Mouse (Mus musculus): ENCODE measurements at regions not wholly inside any gene's neighbourhood (a gene's known extent, or its start where the extent isn't known, plus 50 kb on each side); places are given as distances from the start of the nearest gene placed in this dataset.

- H3K36me3 ChIP-seq (replicated peaks; ENCODE audit: control insufficient read depth, insufficient read depth, low read depth, low read length): no peaks in the 10 kb centered on the region
- no peak overlapping the region for H3K27ac ChIP-seq (replicated peaks; ENCODE audit: low read depth, low read length)
- H3K9me3 ChIP-seq (replicated peaks; ENCODE audit: control insufficient read depth, low read length): no peaks in the 10 kb centered on the region
- no peaks in the 10 kb centered on the region for H3K4me1 ChIP-seq (ENCODE audit: control insufficient read depth, insufficient read depth, low read length)
- DNase-seq (ENCODE audit: low spot score) (no peak), ATAC-seq (replicated peaks; ENCODE audit: insufficient number of reproducible peaks, low FRiP score, low TSS enrichment, low read depth) (no peak)
- WGBS: 85% methylated on average over 2 of the region's 2 CpGs
- H3K4me3 ChIP-seq (ENCODE audit: low read depth, low read length): no peak overlapping the region
- H3K9ac ChIP-seq (replicated peaks; ENCODE audit: low read length): no peak overlapping the region
- H3K4me2 ChIP-seq (ENCODE audit: low read depth, low read length): no peak overlapping the region
- H3K27me3 ChIP-seq (ENCODE audit: control insufficient read depth, insufficient read depth, low read length): no peaks in the 10 kb centered on the region
Observed at GRCm38 (mm10) chr1:42098580-42098979, 597.0 kb upstream of the Pou3f3 start.

DNA sequence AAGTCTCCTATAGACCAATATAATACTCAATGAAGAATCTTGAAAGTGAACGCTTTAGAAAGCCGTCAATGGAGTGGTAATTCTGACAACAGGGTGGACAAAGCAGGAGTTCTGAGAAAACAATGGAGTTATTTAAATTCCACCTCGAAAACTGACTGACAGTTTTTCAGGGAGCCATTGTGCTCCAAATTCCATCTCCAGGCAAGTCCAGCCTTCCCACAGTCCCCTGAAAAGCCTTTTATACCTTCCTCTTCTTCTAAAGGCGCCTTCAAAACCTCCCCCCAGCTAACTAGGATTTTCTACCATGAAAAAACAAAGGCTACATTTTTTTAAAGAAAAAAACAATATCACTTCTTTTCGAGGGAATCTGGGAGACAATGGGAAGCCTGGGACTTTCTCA, 588.0 kb upstream of the Pou3f3 start:
- Histone ChIP-seq H3K4me1 (ENCODE audit: control insufficient read depth, insufficient read depth, low read length) (no peaks in the 10 kb centered on the region), H3K9ac (replicated peaks; ENCODE audit: low read length) (no peak overlapping the region), H3K9me3 (replicated peaks; ENCODE audit: control insufficient read depth, low read length) (no peaks in the 10 kb centered on the region), H3K36me3 (replicated peaks; ENCODE audit: control insufficient read depth, insufficient read depth, low read depth, low read length) (no peaks in the 10 kb centered on the region), H3K27me3 (ENCODE audit: control insufficient read depth, insufficient read depth, low read length) (no peaks in the 10 kb centered on the region), H3K4me3 (ENCODE audit: low read depth, low read length) (no peak overlapping the region), H3K4me2 (ENCODE audit: low read depth, low read length) (no peak overlapping the region), H3K27ac (replicated peaks; ENCODE audit: low read depth, low read length) (no peak overlapping the region)
- no peak for DNase-seq (ENCODE audit: low spot score)
- 25% methylated on average over 5 of the region's 5 CpGs for WGBS
- ATAC-seq (replicated peaks; ENCODE audit: insufficient number of reproducible peaks, low FRiP score, low TSS enrichment, low read depth): no peak

DNA sequence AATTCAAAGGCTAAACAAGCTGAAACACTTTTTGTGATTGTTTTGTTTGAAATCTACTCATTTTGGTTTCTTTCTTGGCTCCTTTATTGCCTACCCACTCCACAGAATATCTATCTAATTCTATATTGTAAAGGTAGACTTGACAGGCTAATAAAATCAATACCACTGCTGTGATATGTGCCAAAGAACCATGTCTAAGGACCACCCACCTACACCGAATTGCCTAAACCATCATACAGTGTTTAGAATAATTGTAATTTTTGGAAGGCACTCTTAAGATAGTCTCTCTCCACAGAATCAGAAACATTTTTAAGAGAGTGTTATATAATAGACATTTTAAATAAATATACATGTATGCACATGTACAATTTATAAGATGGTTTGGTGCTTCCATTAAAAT, 587.6 kb upstream of the Pou3f3 start:
- H3K4me3 ChIP-seq (ENCODE audit: low read depth, low read length): no peak overlapping the region
- H3K4me2 ChIP-seq (ENCODE audit: low read depth, low read length): no peak overlapping the region
- no peaks in the 10 kb centered on the region for H3K4me1 ChIP-seq (ENCODE audit: control insufficient read depth, insufficient read depth, low read length)
- H3K36me3 ChIP-seq (replicated peaks; ENCODE audit: control insufficient read depth, insufficient read depth, low read depth, low read length): no peaks in the 10 kb centered on the region
- no peak overlapping the region for H3K27ac ChIP-seq (replicated peaks; ENCODE audit: low read depth, low read length)
- no peaks in the 10 kb centered on the region for H3K27me3 ChIP-seq (ENCODE audit: control insufficient read depth, insufficient read depth, low read length)
- DNase-seq (ENCODE audit: low spot score) (no peak), ATAC-seq (replicated peaks; ENCODE audit: insufficient number of reproducible peaks, low FRiP score, low TSS enrichment, low read depth) (no peak)
- no peaks in the 10 kb centered on the region for H3K9me3 ChIP-seq (replicated peaks; ENCODE audit: control insufficient read depth, low read length)
- WGBS: 79% methylated on average over 1 of the region's 1 CpGs
- no peak overlapping the region for H3K9ac ChIP-seq (replicated peaks; ENCODE audit: low read length)

DNA sequence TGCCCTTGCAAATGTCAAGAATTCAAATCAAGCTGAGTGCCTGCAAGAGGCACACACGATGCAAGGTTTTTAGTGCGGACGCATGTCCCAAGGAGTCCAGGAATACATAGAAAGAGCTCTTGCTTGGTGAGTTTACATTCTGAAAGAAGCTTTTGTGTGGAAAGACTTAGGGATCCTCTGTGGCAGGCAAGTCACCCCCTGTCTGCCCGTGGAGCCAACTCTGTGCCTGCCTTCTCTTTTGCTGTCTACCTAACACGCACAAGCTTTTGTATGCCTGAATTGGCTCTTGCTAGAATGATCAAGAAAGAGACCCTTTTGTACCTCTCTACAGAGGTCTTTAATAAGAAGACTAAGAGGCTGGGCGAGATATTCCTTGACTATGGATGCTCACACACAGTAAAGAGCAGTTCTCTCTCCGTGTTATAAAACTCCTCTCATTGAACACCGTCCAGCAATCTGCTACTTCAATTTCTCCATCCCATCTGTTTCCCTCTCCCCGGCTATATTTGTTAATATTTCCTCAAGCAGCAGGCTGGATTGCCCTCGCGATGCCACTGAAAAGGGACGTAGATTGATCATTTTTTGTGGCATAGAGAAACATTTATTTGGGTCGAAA, 543.3 kb upstream of the Pou3f3 start:
- no peak for DNase-seq (ENCODE audit: low spot score)
- no peak overlapping the region for H3K4me3 ChIP-seq (ENCODE audit: low read depth, low read length)
- ATAC-seq (replicated peaks; ENCODE audit: insufficient number of reproducible peaks, low FRiP score, low TSS enrichment, low read depth): no peak
- WGBS: 75% methylated on average over 13 of the region's 13 CpGs
- H3K4me1 ChIP-seq (ENCODE audit: control insufficient read depth, insufficient read depth, low read length): no peaks in the 10 kb centered on the region
- H3K4me2 ChIP-seq (ENCODE audit: low read depth, low read length): no peak overlapping the region
- no peak overlapping the region for H3K27ac ChIP-seq (replicated peaks; ENCODE audit: low read depth, low read length)
- no peaks in the 10 kb centered on the region for H3K36me3 ChIP-seq (replicated peaks; ENCODE audit: control insufficient read depth, insufficient read depth, low read depth, low read length)
- no peak overlapping the region for H3K9ac ChIP-seq (replicated peaks; ENCODE audit: low read length)
- H3K9me3 ChIP-seq (replicated peaks; ENCODE audit: control insufficient read depth, low read length): no peaks in the 10 kb centered on the region
- no peaks in the 10 kb centered on the region for H3K27me3 ChIP-seq (ENCODE audit: control insufficient read depth, insufficient read depth, low read length)

DNA sequence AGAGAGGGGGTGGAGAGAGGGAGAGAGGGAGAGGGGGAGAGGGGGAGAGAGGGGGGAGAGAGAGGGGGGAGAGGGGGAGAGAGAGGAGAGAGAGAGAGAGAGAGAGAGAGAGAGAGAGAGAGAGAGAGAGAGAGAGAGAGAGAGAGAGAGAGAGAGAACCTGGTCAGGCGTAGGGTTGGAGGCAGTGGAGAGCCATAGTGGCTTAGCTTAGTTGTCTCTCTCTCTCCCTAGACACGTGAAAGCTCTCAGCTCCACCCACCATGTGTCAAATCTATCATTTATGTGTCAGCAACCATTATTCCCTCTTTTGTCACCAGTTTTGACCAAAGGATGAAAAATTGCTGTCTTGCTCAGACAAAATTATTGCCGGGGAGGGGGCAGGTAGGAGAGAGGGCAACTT, 542.7 kb upstream of the Pou3f3 start:
- H3K4me1 ChIP-seq (ENCODE audit: control insufficient read depth, insufficient read depth, low read length): no peaks in the 10 kb centered on the region
- no peaks in the 10 kb centered on the region for H3K9me3 ChIP-seq (replicated peaks; ENCODE audit: control insufficient read depth, low read length)
- H3K27me3 ChIP-seq (ENCODE audit: control insufficient read depth, insufficient read depth, low read length): no peaks in the 10 kb centered on the region
- H3K36me3 ChIP-seq (replicated peaks; ENCODE audit: control insufficient read depth, insufficient read depth, low read depth, low read length): no peaks in the 10 kb centered on the region
- WGBS: 63% methylated on average over 3 of the region's 3 CpGs
- no peak overlapping the region for H3K27ac ChIP-seq (replicated peaks; ENCODE audit: low read depth, low read length)
- no peak overlapping the region for H3K9ac ChIP-seq (replicated peaks; ENCODE audit: low read length)
- H3K4me3 ChIP-seq (ENCODE audit: low read depth, low read length): no peak overlapping the region
- no peak for ATAC-seq (replicated peaks; ENCODE audit: insufficient number of reproducible peaks, low FRiP score, low TSS enrichment, low read depth)
- no peak overlapping the region for H3K4me2 ChIP-seq (ENCODE audit: low read depth, low read length)
- no peak for DNase-seq (ENCODE audit: low spot score)

DNA sequence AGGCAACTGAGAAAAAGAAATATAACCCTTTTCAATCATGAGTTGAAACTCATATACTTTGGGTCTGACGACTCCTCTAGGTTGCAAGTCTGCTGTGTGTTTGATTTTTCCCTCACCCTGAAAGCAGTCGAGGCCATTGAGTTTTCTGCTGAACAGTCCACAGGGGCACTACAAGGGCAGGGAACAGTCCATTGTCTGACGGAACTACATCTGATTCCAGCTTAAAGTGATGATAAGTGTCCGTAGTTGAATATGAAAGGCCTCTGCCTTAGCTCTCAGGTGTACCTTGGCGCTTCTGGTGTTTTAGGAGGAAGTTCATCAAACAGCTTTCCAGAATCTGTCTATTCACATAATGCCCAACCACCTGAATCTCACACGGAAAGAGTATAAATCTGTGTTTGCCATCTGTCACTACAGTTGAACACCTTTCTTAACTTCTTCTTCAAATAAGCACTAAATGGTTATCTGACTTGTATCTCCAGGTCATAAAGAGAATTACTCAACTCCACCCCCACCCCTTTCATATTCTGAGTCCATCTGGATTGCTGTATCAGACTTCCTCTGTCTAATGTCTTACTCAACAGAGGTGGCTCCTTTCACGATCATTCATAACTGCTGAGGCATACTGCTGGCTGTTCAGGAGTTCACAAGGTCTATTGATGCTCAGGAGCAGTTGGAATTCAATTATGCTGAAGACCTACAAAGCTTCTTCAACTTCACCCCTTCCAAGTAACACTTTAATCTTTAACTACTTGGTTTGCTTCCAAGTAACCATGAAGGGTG, 527.6 kb upstream of the Pou3f3 start:
- ATAC-seq (replicated peaks; ENCODE audit: insufficient number of reproducible peaks, low FRiP score, low TSS enrichment, low read depth) (no peak), DNase-seq (ENCODE audit: low spot score) (no peak)
- H3K4me1 ChIP-seq (ENCODE audit: control insufficient read depth, insufficient read depth, low read length): no peaks in the 10 kb centered on the region
- no peaks in the 10 kb centered on the region for H3K36me3 ChIP-seq (replicated peaks; ENCODE audit: control insufficient read depth, insufficient read depth, low read depth, low read length)
- no peak overlapping the region for H3K9ac ChIP-seq (replicated peaks; ENCODE audit: low read length)
- no peaks in the 10 kb centered on the region for H3K9me3 ChIP-seq (replicated peaks; ENCODE audit: control insufficient read depth, low read length)
- H3K27me3 ChIP-seq (ENCODE audit: control insufficient read depth, insufficient read depth, low read length): no peaks in the 10 kb centered on the region
- no peak overlapping the region for H3K27ac ChIP-seq (replicated peaks; ENCODE audit: low read depth, low read length)
- no peak overlapping the region for H3K4me3 ChIP-seq (ENCODE audit: low read depth, low read length)
- 83% methylated on average over 7 of the region's 7 CpGs for WGBS
- no peak overlapping the region for H3K4me2 ChIP-seq (ENCODE audit: low read depth, low read length)

DNA sequence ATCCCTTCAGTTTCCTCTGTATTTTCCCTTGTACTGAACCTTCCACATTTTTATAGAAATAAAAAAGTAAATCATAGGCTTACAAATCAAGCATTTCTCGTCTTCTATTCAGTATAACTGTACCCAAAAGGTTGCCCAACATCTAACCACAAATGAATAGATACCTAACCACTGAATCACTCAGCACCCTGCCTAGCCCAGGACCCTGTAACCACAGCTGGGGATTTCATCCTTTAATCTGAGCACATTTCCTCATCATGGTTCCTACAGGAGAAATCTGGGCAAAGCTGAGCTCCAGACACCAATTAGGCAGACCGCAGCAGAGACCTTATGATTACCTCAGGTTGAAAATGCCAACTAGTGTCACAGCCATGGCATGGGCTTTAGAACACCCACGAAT, 526.1 kb upstream of the Pou3f3 start:
- 80% methylated on average over 3 of the region's 3 CpGs for WGBS

GRCm38 (mm10) chr1:42186295-42186694, 509.3 kb upstream of the Pou3f3 start:
- no peaks in the 10 kb centered on the region for H3K27me3 ChIP-seq (ENCODE audit: control insufficient read depth, insufficient read depth, low read length)
- H3K9me3 ChIP-seq (replicated peaks; ENCODE audit: control insufficient read depth, low read length): no peaks in the 10 kb centered on the region
- H3K4me3 ChIP-seq (ENCODE audit: low read depth, low read length): no peak overlapping the region
- H3K4me2 ChIP-seq (ENCODE audit: low read depth, low read length): no peak overlapping the region
- H3K27ac ChIP-seq (replicated peaks; ENCODE audit: low read depth, low read length): no peak overlapping the region
- DNase-seq (ENCODE audit: low spot score) (no peak), ATAC-seq (replicated peaks; ENCODE audit: insufficient number of reproducible peaks, low FRiP score, low TSS enrichment, low read depth) (no peak)
- H3K36me3 ChIP-seq (replicated peaks; ENCODE audit: control insufficient read depth, insufficient read depth, low read depth, low read length): no peaks in the 10 kb centered on the region
- no peak overlapping the region for H3K9ac ChIP-seq (replicated peaks; ENCODE audit: low read length)
- H3K4me1 ChIP-seq (ENCODE audit: control insufficient read depth, insufficient read depth, low read length): no peaks in the 10 kb centered on the region

More for the DNA sequence above, 526.1 kb upstream of the Pou3f3 start:
- Histone ChIP-seq H3K36me3 (replicated peaks; ENCODE audit: control insufficient read depth, insufficient read depth, low read depth, low read length) (no peaks in the 10 kb centered on the region), H3K4me3 (ENCODE audit: low read depth, low read length) (no peak overlapping the region), H3K9me3 (replicated peaks; ENCODE audit: control insufficient read depth, low read length) (no peaks in the 10 kb centered on the region), H3K4me1 (ENCODE audit: control insufficient read depth, insufficient read depth, low read length) (no peaks in the 10 kb centered on the region), H3K27ac (replicated peaks; ENCODE audit: low read depth, low read length) (no peak overlapping the region), H3K27me3 (ENCODE audit: control insufficient read depth, insufficient read depth, low read length) (no peaks in the 10 kb centered on the region), H3K9ac (replicated peaks; ENCODE audit: low read length) (no peak overlapping the region), H3K4me2 (ENCODE audit: low read depth, low read length) (no peak overlapping the region)
- ATAC-seq (replicated peaks; ENCODE audit: insufficient number of reproducible peaks, low FRiP score, low TSS enrichment, low read depth): no peak
- DNase-seq (ENCODE audit: low spot score): no peak
